Comparison of ENCODE assay signal across 19 mouse cellular contexts in the genomic region with DNA sequence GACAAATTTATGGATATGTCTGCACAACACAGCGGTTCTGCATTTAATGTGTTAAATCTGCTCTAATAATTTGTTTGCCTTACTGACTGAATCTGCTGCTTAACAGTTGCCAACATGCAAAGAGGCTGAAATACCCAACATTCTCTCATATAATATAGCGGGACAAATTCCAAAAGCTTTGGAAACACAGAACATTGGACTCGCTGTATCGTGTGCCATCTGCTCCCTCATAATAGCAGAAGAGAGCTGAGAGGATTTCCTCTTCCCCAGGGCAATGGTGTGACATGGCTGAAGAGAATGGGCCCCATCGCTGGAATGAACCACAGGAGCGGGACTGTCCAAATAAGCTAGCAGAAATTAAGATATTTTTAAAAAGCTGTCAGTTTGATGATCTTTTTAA.
DNase-seq lines count a peak whose midpoint lies in the region; ATAC-seq lines count a peak whose summit lies in the region.
"Had no signal": no experiment of that assay in that cellular context is flagged by ENCODE, and none has a peak within 500 bp of the region (broad histone marks: within the 10 kb centered on the region; RNA-seq: fewer than 3 reads in every experiment).

No protein-coding gene starts in this region.

- no peak overlapping the region for H3K27ac ChIP-seq in forebrain, embryonic 14.5 days (ENCODE audit: low read depth, low read length)
- no peak overlapping the region for H3K27ac ChIP-seq in forebrain, embryonic 11.5 days (ENCODE audit: low read depth, low read length)
- H3K27ac ChIP-seq in midbrain, embryonic 13.5 days: no peak overlapping the region
- no peak overlapping the region for H3K27ac ChIP-seq in midbrain, embryonic 16.5 days (ENCODE audit: low read length)
- H3K27ac ChIP-seq: embryonic facial prominence, embryonic 13.5 days; heart, embryonic 10.5 days; neural tube, embryonic 13.5 days; stomach, embryonic 15.5 days had no signal

- H3K9ac ChIP-seq in forebrain, embryonic 14.5 days (ENCODE audit: low read length): no peak overlapping the region
- no peak overlapping the region for H3K9ac ChIP-seq in forebrain, embryonic 11.5 days (ENCODE audit: low read length)
- no peak overlapping the region for H3K9ac ChIP-seq in midbrain, embryonic 13.5 days (replicated peaks)
- no peak overlapping the region for H3K9ac ChIP-seq in midbrain, embryonic 16.5 days (ENCODE audit: low read depth, low read length)
- H3K9ac ChIP-seq: embryonic facial prominence, embryonic 13.5 days; neural tube, embryonic 13.5 days; stomach, embryonic 15.5 days had no signal

- ATAC-seq in forebrain, embryonic 14.5 days: peak; percentile 61; the same call in 1 of the 2 replicates
- no peak for ATAC-seq in forebrain, embryonic 11.5 days (replicated peaks; ENCODE audit: low FRiP score)
- 0 out of 2 replicates have a peak, but pooled peaks have one; percentile 63 for ATAC-seq in midbrain, embryonic 13.5 days
- no peak for ATAC-seq in midbrain, embryonic 16.5 days

- no peak overlapping the region for H3K4me3 ChIP-seq in forebrain, embryonic 14.5 days (ENCODE audit: low read depth, low read length)
- no peak overlapping the region for H3K4me3 ChIP-seq in forebrain, embryonic 11.5 days (ENCODE audit: low read depth, low read length)
- no peak overlapping the region for H3K4me3 ChIP-seq in midbrain, embryonic 13.5 days (replicated peaks)
- H3K4me3 ChIP-seq in midbrain, embryonic 16.5 days (ENCODE audit: low read depth, low read length): no peak overlapping the region
- H3K4me3 ChIP-seq: embryonic facial prominence, embryonic 13.5 days; heart, embryonic 10.5 days; neural tube, embryonic 13.5 days; stomach, embryonic 15.5 days had no signal

- DNase-seq in forebrain, embryonic 14.5 days (ENCODE audit: low spot score): peak; percentile 72
- DNase-seq in forebrain, embryonic 11.5 days (ENCODE audit: low spot score): no peak
- DNase-seq in cerebellum, adult 9-11 months: peak; percentile 9
- DNase-seq in layer of hippocampus, adult 9-10 months (ENCODE audit: low spot score): peak; percentile 15
- no peak for DNase-seq in gastrocnemius, postnatal 10 days
- no peak for DNase-seq in frontal cortex, postnatal 10 days (ENCODE audit: low spot score in 2 of 2)
- DNase-seq: gastrocnemius, postnatal 25 days; heart, postnatal 36 days; kidney, adult 2 months; kidney, postnatal 36 days; lung, adult 2 months; lung, postnatal 4 days; spleen, adult 18-20 months had no signal

- no peaks in the 10 kb centered on the region for H3K9me3 ChIP-seq in forebrain, embryonic 14.5 days (replicated peaks; ENCODE audit: control insufficient read depth, low read length)
- no peaks in the 10 kb centered on the region for H3K9me3 ChIP-seq in forebrain, embryonic 11.5 days (ENCODE audit: control insufficient read depth, low read length)
- no peaks in the 10 kb centered on the region for H3K9me3 ChIP-seq in midbrain, embryonic 13.5 days
- H3K9me3 ChIP-seq in midbrain, embryonic 16.5 days (replicated peaks; ENCODE audit: control insufficient read depth, low read length, poor library complexity, severe bottlenecking): no peaks in the 10 kb centered on the region
- H3K9me3 ChIP-seq: embryonic facial prominence, embryonic 13.5 days; heart, embryonic 10.5 days; neural tube, embryonic 13.5 days; stomach, embryonic 15.5 days had no signal

- no peaks in the 10 kb centered on the region for H3K4me1 ChIP-seq in forebrain, embryonic 14.5 days (ENCODE audit: control insufficient read depth, insufficient read depth, low read length)
- H3K4me1 ChIP-seq in forebrain, embryonic 11.5 days (replicated peaks; ENCODE audit: control insufficient read depth, insufficient read depth, low read length): no peaks in the 10 kb centered on the region
- H3K4me1 ChIP-seq in midbrain, embryonic 13.5 days (replicated peaks): 0 out of 2 replicates have a peak, but pooled peaks cover 4% of the 10 kb centered on the region
- H3K4me1 ChIP-seq in midbrain, embryonic 16.5 days (ENCODE audit: control insufficient read depth, insufficient read depth, low read length): 0 out of 2 replicates have a peak, but pooled peaks cover 3% of the 10 kb centered on the region
- H3K4me1 ChIP-seq: embryonic facial prominence, embryonic 13.5 days; heart, embryonic 10.5 days; neural tube, embryonic 13.5 days; stomach, embryonic 15.5 days had no signal

- H3K36me3 ChIP-seq in forebrain, embryonic 14.5 days (ENCODE audit: control insufficient read depth, insufficient read depth, low read length): no peaks in the 10 kb centered on the region
- no peaks in the 10 kb centered on the region for H3K36me3 ChIP-seq in forebrain, embryonic 11.5 days (ENCODE audit: control insufficient read depth, insufficient read depth, low read length)
- H3K36me3 ChIP-seq in midbrain, embryonic 13.5 days: no peaks in the 10 kb centered on the region
- no peaks in the 10 kb centered on the region for H3K36me3 ChIP-seq in midbrain, embryonic 16.5 days (ENCODE audit: control insufficient read depth, insufficient read depth, low read length)
- H3K36me3 ChIP-seq: embryonic facial prominence, embryonic 13.5 days; heart, embryonic 10.5 days; neural tube, embryonic 13.5 days; stomach, embryonic 15.5 days had no signal

- H3K27me3 ChIP-seq in forebrain, embryonic 14.5 days (replicated peaks; ENCODE audit: control insufficient read depth, insufficient read depth, low read length): no peaks in the 10 kb centered on the region
- no peaks in the 10 kb centered on the region for H3K27me3 ChIP-seq in forebrain, embryonic 11.5 days (ENCODE audit: control insufficient read depth, insufficient read depth, low read length)
- H3K27me3 ChIP-seq in midbrain, embryonic 13.5 days: no peaks in the 10 kb centered on the region
- no peaks in the 10 kb centered on the region for H3K27me3 ChIP-seq in midbrain, embryonic 16.5 days (ENCODE audit: control insufficient read depth, insufficient read depth, low read depth, low read length)
- H3K27me3 ChIP-seq: embryonic facial prominence, embryonic 13.5 days; neural tube, embryonic 13.5 days; stomach, embryonic 15.5 days had no signal

- no peak overlapping the region for H3K4me2 ChIP-seq in forebrain, embryonic 14.5 days (ENCODE audit: low read length)
- H3K4me2 ChIP-seq in forebrain, embryonic 11.5 days (ENCODE audit: low read depth, low read length, severe bottlenecking): no peak overlapping the region
- H3K4me2 ChIP-seq in midbrain, embryonic 13.5 days (replicated peaks): no peak overlapping the region
- no peak overlapping the region for H3K4me2 ChIP-seq in midbrain, embryonic 16.5 days (ENCODE audit: low read length)
- H3K4me2 ChIP-seq: embryonic facial prominence, embryonic 13.5 days; neural tube, embryonic 13.5 days; stomach, embryonic 15.5 days had no signal

- 66% methylated on average over 6 of the region's 6 CpGs for WGBS in forebrain, embryonic 14.5 days
- 89% methylated on average over 6 of the region's 6 CpGs for WGBS in forebrain, embryonic 11.5 days
- 59% methylated on average over 6 of the region's 6 CpGs for WGBS in midbrain, embryonic 13.5 days
- WGBS in midbrain, embryonic 16.5 days: 56% methylated on average over 6 of the region's 6 CpGs

Comparison
In these comparisons a context has a peak if more than half of its experiments do, and no peak if none do; other contexts are left out.
1. ATAC-seq: peak in forebrain, embryonic 14.5 days (single experiment) and midbrain, embryonic 13.5 days (single experiment); none in forebrain, embryonic 11.5 days (single experiment) and midbrain, embryonic 16.5 days (single experiment).
2. DNase-seq: peak in forebrain, embryonic 14.5 days (single experiment), cerebellum, adult 9-11 months (single experiment) and layer of hippocampus, adult 9-10 months (single experiment); none in forebrain, embryonic 11.5 days (single experiment), gastrocnemius, postnatal 10 days (single experiment) and frontal cortex, postnatal 10 days (0 of 2).